Mouse (Mus musculus) ES-CJ7 (cell line): Measurements from ENCODE around the gene Chaf1a.
"Not testable (repeated sequence)": the region's sequence is repeated elsewhere in the genome, so short reads cannot be mapped to it uniquely, and the experiment has no call there.

ENCODE experiments used
- DNase-seq: peaks from one replicate; pipeline ENCODE4 v3.0.0; 2011; ENCODE audit warnings: low read depth, low spot score

Chaf1a gene

GRCm38 (mm10) chr17:56092312-56092711, 52.1 kb downstream of the Chaf1a start:
- no peak for DNase-seq

DNA sequence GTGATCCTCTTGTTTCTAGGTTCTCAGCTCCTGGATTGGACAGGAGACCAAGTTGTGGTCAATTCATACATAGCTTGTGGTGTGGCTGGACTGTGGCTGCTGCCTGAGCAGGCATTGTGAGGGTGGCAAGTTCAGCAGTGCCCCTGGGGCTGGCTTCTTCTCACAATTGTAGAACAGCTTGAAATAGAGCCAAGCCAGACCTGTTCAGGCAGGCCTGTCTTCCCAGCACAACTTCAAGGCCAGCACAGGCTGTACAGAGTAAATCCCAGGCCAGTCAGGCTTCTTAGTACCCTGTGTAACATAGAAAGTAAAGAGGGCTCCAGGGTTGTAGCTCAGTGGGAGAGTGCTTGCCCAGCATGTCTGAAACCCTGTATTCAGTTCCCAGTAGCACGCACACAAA, 52.6 kb downstream of the Chaf1a start:
- no peak for DNase-seq

- DNase-seq, result no peak
Observed at GRCm38 (mm10) chr17:56096883-56097282, 56.6 kb downstream of the Chaf1a start.

- DNase-seq, result no peak
Observed at GRCm38 (mm10) chr17:56098180-56098579, 57.9 kb downstream of the Chaf1a start.

- DNase-seq, result no peak
Observed at GRCm38 (mm10) chr17:56098711-56099572, 58.7 kb downstream of the Chaf1a start.

DNA sequence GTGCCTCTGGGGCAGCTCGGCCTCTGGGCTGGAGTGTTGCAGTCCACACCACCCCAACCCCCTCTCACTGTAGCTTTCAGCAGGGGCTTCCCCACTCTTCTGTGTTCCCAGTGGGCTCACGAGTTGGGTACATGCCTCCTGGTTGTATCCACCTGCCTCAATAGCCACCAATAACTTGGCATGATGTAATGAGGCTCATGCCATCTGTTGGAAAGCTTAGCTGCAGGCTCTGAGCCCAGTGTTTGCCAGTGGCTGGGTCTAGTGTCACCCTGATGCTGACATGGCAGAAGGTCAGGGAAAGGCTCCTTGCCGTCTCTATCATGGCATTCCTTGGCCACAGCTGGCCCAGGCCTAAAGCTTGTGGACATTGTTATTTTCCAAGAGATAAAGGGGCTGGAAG, 60.6 kb downstream of the Chaf1a start:
- no peak for DNase-seq

- DNase-seq, result no peak
Observed at GRCm38 (mm10) chr17:56102158-56102557, 61.9 kb downstream of the Chaf1a start.

- DNase-seq, result no peak
Observed at GRCm38 (mm10) chr17:56102927-56103326, 62.7 kb downstream of the Chaf1a start.

- DNase-seq, result no peak
Observed at GRCm38 (mm10) chr17:56103465-56104285, 63.4 kb downstream of the Chaf1a start.

GRCm38 (mm10) chr17:56104821-56105220, 64.6 kb downstream of the Chaf1a start:
- not testable (repeated sequence) for DNase-seq

GRCm38 (mm10) chr17:56106436-56106835, 66.2 kb downstream of the Chaf1a start:
- not testable (repeated sequence) for DNase-seq

GRCm38 (mm10) chr17:56106981-56107380, 66.7 kb downstream of the Chaf1a start:
- DNase-seq, result no peak

DNA sequence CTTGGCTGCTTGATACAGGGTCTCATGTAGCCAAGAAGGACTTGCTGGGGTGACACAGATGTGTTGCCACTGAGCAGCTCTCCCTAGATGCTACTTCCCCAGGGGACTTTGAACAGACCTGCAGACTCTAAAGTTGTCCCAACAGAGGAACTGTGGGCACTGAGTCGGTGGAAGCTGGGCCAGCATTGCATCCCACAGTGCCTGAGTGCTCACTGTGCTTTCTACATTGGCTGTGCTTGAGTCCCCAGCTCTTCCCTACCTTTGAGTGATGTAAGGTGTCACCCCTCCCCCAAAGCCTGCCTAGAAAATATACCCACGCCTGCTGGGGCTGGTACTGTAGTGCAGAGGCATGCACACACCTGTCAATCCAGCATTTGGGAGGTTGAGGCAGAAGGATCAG, 67.5 kb downstream of the Chaf1a start:
- no peak for DNase-seq

DNA sequence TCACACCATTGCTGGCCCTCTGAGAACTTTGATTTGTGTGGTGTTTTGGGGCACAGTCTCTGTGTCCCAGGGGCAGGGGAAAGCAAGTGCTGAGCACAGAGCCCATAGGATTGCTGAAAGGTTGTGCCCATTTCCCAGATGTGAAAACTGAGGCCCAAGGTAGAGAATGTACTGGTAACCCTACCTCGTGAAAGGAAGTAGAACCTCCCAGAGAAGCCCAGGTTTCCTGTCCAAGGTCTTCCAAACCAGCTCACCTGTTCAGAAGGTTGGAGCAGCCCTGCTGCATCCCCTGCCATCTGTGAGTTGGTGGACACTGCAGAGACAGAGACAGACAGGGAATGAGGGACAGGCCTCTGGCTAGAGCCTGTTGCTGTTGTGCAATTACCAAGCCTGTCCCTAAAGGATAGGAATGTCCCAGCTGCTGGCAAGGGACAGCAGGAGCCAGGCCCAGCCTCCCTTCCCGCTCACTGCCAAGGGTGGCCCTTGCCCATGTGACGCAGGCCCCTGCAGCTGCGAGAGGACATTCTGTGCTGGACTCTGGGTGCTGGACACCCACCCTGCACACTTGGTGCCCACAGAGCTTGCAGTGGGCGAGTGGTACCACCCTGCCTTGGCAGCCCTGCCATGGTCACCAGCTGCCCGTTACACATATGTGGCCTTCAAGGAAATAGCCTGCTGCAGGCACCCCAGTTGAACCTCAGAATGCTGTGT, 68.2 kb downstream of the Chaf1a start:
- no peak for DNase-seq

DNA sequence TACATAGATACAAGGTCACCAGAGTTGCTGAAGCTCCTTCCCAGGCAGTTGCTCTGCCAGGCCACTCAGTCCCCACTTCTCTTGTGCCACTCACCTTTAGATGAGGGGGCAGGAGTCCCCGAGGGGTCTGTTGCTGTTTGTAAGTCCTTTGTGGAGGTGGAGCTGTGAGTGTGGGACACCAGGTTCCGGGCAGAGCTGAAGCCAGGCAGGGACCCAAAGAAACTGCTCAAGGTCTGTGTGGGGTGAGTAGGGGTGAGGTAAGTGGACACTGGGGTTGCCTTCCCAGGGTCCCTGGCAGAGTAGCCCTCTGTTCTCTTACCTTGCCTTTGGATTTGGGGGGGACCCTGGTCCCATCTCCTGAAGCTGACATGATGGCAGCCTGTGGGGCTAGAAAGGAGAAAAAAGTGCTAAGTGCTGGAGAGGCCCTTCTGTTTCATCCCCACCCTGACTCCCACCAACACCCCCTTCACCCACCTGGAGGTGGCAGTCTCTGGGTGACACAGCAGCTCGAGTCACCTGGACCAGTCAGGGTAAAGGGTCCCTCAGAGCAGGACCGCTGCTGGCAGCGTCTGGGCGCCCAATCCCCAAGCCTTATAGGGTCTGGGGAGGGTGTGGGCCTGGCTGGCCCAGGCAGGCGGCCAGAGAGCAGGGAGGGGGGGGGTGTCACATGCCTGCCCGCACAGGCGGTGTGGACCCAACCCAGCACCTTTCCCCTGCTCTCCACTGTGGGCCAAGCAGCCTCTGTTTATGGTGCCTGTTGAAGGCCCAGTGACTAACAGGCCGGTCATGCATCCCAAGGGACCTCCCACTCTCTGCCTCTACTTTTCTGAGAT, 69.2 kb downstream of the Chaf1a start, which contains the start of gene Plin4:
TSS of gene Plin4 (minus strand) at position 585 of the 833 bp plus-strand sequence.
- no peak for DNase-seq

DNA sequence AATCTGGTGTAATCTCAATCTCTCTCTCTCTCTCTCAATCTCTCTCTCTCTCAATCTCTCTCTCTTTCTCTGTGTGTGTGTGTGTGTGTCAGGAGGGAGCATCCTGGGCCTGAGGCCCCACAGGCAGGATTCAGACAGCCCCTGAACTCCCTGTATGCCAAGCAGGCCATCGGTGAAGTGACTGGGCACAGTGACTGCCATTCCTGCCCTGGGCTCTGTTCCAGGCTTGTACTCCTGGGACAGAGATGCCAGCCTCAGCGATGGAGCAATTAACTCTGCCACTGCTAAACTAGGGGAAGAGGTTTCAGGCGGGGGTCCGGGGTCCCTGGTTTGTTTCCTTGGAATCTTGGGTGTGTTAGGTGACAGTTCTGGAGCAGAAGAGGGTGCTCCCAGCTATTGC, 70.3 kb downstream of the Chaf1a start:
- no peak for DNase-seq

- no peak for DNase-seq
Observed at GRCm38 (mm10) chr17:56111021-56111420, 70.8 kb downstream of the Chaf1a start.

DNA sequence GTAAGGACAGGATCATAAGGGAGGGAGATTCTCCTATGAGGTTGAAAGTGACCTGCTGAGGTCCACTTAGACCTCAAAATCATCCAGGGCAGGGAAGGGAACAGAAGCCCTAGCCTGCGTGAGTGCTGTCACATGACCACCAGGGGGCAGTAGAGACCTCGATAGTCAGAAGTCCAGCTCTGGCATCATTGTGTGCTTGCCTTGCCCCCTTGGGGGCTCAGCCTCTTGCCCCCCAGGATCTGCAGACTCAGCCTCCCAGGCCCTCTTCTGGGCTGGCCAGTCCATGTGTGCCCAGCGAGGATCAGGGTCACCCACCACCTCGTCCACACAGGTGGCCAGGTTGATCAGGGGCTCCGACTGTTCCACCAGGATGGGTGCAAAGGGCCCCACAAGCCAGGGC, 71.6 kb downstream of the Chaf1a start:
- peak; percentile 76 for DNase-seq

DNA sequence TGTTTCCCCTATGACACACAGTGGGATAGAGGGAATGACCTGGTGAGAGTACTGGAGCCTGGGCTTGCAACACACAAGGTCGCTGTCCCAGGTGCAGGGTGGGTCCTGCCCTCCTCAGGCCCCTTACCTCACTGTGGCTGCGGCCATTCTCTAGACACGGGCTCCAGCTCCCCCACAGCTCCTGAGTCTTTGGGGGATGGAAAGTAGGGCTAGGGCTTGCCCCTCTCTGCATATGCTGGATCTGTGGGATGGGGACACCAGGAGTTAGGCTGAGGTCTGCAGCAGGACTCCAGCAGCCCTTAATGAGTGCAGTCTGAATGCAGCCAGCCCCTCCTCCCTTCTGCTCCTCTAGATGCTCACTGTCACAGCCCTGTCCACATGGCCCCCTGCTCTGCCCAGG, 72.5 kb downstream of the Chaf1a start:
- no peak for DNase-seq

- no peak for DNase-seq
Observed at GRCm38 (mm10) chr17:56116193-56116592, 76.0 kb downstream of the Chaf1a start.

DNA sequence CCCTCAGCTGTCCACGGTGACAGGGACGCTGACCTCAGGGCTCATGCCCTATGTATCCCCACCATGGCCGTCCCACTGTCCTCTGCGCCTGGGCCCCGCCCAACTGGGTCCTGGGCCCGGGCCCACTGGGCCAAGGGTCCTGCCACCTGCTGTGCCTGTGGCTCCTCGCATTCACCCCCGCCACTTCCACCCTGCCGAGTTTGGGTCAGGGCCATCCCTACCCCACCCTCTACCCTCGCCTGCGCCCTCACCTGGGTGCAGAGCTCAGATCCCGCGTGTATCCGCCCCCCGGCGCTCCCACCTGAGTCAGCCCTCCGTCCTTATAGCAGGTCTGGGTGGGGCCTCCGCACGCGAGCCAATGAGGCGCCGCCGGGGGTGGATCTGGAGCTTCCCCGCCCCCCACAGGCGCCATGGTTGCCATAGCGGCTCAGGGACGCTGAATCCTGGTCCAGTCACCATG, 77.0 kb downstream of the Chaf1a start, which contains the start of gene Plin5:
TSS of gene Plin5 (minus strand) at position 346 of the 460 bp plus-strand sequence.
- DNase-seq, result peak; percentile 69
